Mouse (Mus musculus) myocyte (in vitro differentiated cells): ENCODE data around the gene Wdr38. TPM values are rescaled to one million over a fixed set of nuclear protein-coding genes. Genes with fewer than 3 reads are reported as not detected.

Experiments
- H3K27me3 ChIP-seq: one replicate; pipeline ENCODE4 v1.6.1; 2011; ENCODE audit not compliant: control insufficient read depth, insufficient read depth, insufficient read length
- H3K36me3 ChIP-seq: one replicate; pipeline ENCODE4 v1.6.1; 2011; ENCODE audit not compliant: control insufficient read depth, insufficient read depth
- H3K4me2 ChIP-seq: one replicate; pipeline ENCODE4 v1.6.1; 2011; ENCODE audit warnings: low read depth, control low read depth
- H3K4me3 ChIP-seq: one replicate; pipeline ENCODE4 v1.5.1; 2011; ENCODE audit warnings: mild to moderate bottlenecking, control low read depth, moderate library complexity
- H3K79me2 ChIP-seq: one replicate; pipeline ENCODE4 v1.6.1; 2011; ENCODE audit not compliant: control insufficient read depth, insufficient read depth
- H3ac ChIP-seq: one replicate; pipeline ENCODE4 v1.6.1; 2011; ENCODE audit not compliant: control insufficient read depth, insufficient read length
- CEBPB ChIP-seq: IDR thresholded peaks from 2 replicates; pipeline ENCODE4 v1.6.1; 2011; ENCODE audit warnings: mild to moderate bottlenecking, moderate library complexity; ENCODE audit not compliant: poor library complexity, insufficient read depth, severe bottlenecking
- E2F4 ChIP-seq: IDR thresholded peaks from one replicate; pipeline ENCODE4 v1.6.1; 2011; ENCODE audit warnings: mild to moderate bottlenecking, control low read depth, moderate library complexity; ENCODE audit not compliant: insufficient read depth
- MAX ChIP-seq: IDR thresholded peaks from one replicate; pipeline ENCODE4 v1.6.1; 2011; ENCODE audit warnings: low read depth, mild to moderate bottlenecking, control low read depth
- MYOD1 ChIP-seq, 3 experiments: IDR thresholded peaks; one replicate each; pipeline ENCODE4 v1.6.1; 2011; ENCODE audit warnings: control low read depth in 2 of 3, low read depth in 2 of 3, mild to moderate bottlenecking in 2 of 3, moderate library complexity in 1 of 3; ENCODE audit not compliant: insufficient read length in 2 of 3, control insufficient read depth in 1 of 3
- MYOG ChIP-seq, 3 experiments: IDR thresholded peaks; one replicate each; pipeline ENCODE4 v1.6.1; 2011; ENCODE audit warnings: control low read depth in 2 of 3, low read depth in 2 of 3, mild to moderate bottlenecking in 2 of 3; ENCODE audit not compliant: insufficient read length in 2 of 3, control insufficient read depth in 1 of 3, insufficient read depth in 1 of 3
- POLR2A ChIP-seq: IDR thresholded peaks from one replicate; pipeline ENCODE4 v1.6.1; 2011; ENCODE audit warnings: low read depth, mild to moderate bottlenecking, control low read depth, moderate library complexity; ENCODE audit not compliant: insufficient read length
- POLR2AphosphoS2 ChIP-seq: IDR thresholded peaks from one replicate; pipeline ENCODE4 v1.6.1; 2011; ENCODE audit warnings: low read depth, control low read depth; ENCODE audit not compliant: insufficient read length
- REST ChIP-seq: IDR thresholded peaks from one replicate; pipeline ENCODE4 v1.6.1; 2011; ENCODE audit warnings: mild to moderate bottlenecking, control low read depth, moderate library complexity; ENCODE audit not compliant: insufficient read depth, insufficient read length
- SRF ChIP-seq: IDR thresholded peaks from one replicate; pipeline ENCODE4 v1.6.1; 2011; ENCODE audit warnings: low read depth; ENCODE audit not compliant: control insufficient read depth, insufficient read length
- TCF12 ChIP-seq: IDR thresholded peaks from one replicate; pipeline ENCODE4 v1.6.1; 2011; ENCODE audit warnings: mild to moderate bottlenecking, control low read depth; ENCODE audit not compliant: poor library complexity, insufficient read depth, severe bottlenecking
- TCF3 ChIP-seq: IDR thresholded peaks from one replicate; pipeline ENCODE4 v1.6.1; 2011; ENCODE audit warnings: low read depth, control low read depth; ENCODE audit not compliant: insufficient read length
- USF1 ChIP-seq: IDR thresholded peaks from one replicate; pipeline ENCODE4 v1.6.1; 2011; ENCODE audit warnings: low read depth, mild to moderate bottlenecking, control low read depth, moderate library complexity
- polyA plus RNA-seq: library from polyadenylated mRNA; unstranded; fragments of >200 nt; fragmentation: generic; extraction: Trizol; gene quantifications from one replicate; pipeline ENCODE4 v1.2.1, GENCODE M21; 2012; ENCODE audit warnings: missing spikeins

Gene Wdr38
- polyA plus RNA-seq, 1 experiment = 0.66 TPM

DNA sequence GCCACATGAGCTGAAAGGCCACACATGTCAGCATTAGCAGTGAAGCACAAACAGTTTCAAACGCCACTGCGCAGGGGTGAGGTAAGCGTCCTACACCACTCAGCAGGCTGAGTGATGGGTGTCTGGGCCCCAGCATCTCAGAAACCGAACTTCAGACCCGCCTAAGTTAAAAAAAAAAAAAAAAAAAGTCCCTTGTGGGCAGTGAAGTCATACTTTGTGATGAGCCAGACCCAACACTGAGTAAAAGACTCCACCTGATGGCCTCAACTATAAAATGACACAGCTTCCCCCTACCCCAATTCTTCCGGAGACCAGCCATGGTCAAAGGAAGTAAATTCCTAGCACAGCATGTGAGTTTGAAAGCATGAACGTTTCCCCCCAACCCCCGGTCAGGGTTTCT is 5.8 kb downstream of the Wdr38 start:
- H3K79me2 ChIP-seq = peaks cover 53% of the 10 kb centered on the region
- peaks cover 37% of the 10 kb centered on the region for H3K36me3 ChIP-seq
- peak overlapping the region; percentile 89 for H3K4me2 ChIP-seq
- TF ChIP-seq E2F4 = no peak
- TF ChIP-seq POLR2A = peak; percentile 13
- no peak for TF ChIP-seq MYOD1 (IDR thresholded peaks at IDR 0.05; ENCODE audit: control insufficient read depth in 1 of 3, insufficient read length in 2 of 3, low read depth in 2 of 3)
- no peak for TF ChIP-seq TCF12
- TF ChIP-seq CEBPB = no peak
- peak; percentile 38 for TF ChIP-seq POLR2AphosphoS2
- no peak for TF ChIP-seq MAX
- no peak for TF ChIP-seq USF1
- TF ChIP-seq MYOG (IDR thresholded peaks at IDR 0.05; ENCODE audit: control insufficient read depth in 1 of 3, insufficient read depth in 1 of 3, insufficient read length in 2 of 3, low read depth in 2 of 3) = no peak
- peak overlapping the region; percentile 85 for H3K4me3 ChIP-seq
- no peaks in the 10 kb centered on the region for H3K27me3 ChIP-seq
- H3ac ChIP-seq = peak overlapping the region; percentile 75

DNA sequence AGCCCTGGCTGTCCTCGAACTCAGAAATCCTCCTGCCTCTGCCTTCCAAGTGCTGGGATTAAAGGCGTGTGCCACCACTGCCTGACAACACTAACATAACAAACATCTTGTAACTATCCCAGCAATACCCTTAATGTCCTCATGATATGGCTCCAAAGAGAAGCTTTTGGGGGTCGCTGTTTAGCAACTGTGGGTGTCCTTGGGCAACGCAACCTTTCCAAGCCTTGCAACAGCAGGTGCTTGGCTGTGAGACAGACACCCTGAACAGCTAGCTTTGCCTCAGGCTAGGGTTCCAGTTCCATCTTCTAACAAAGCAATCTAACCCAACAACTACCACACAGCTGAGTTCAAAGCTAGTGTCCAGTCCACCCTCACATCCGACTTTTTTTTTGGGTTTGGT is 6.2 kb downstream of the Wdr38 start:
- Histone ChIP-seq H3K79me2 (peaks cover 57% of the 10 kb centered on the region), H3K27me3 (no peaks in the 10 kb centered on the region), H3ac (peak overlapping the region; percentile 75), H3K4me3 (peak overlapping the region; percentile 85), H3K4me2 (peak overlapping the region; percentile 89), H3K36me3 (peaks cover 37% of the 10 kb centered on the region)
- no peak for TF ChIP-seq MAX
- TF ChIP-seq MYOD1 (IDR thresholded peaks at IDR 0.05; ENCODE audit: control insufficient read depth in 1 of 3, insufficient read length in 2 of 3, low read depth in 2 of 3) = peak in 2 of 3 experiments; percentile 36 to 56
- peak; percentile 33 for TF ChIP-seq POLR2A
- TF ChIP-seq TCF12 = no peak
- no peak for TF ChIP-seq E2F4
- no peak for TF ChIP-seq SRF

DNA sequence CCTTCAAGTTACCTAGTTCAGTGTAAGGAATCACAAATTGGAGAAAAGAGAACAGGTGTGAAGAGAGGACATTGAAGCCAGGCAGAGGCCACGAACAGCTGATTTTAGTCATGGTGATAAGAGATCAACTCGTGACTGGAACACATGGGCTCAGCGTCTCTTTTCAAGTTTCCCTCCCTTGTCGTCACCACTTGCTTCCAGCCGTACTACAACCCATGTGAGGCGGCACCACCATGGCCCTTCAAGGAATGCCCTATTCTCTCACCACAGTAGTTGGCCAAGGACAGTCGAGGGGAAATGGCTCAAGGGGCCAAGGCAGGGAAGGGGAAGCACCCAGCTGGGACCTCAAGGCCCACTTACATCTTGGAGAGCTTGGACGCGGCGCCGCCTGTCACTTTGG is 7.1 kb downstream of the Wdr38 start:
- H3K4me2 ChIP-seq = peak overlapping the region; percentile 89
- peaks cover 37% of the 10 kb centered on the region for H3K36me3 ChIP-seq
- H3K4me3 ChIP-seq = peak overlapping the region; percentile 85
- peak overlapping the region; percentile 75 for H3ac ChIP-seq
- no peaks in the 10 kb centered on the region for H3K27me3 ChIP-seq
- H3K79me2 ChIP-seq = peaks cover 65% of the 10 kb centered on the region
- TF ChIP-seq E2F4 (peak; percentile 72), MYOG (IDR thresholded peaks at IDR 0.05; ENCODE audit: control insufficient read depth in 1 of 3, insufficient read depth in 1 of 3, insufficient read length in 2 of 3, low read depth in 2 of 3) (peak; percentile 20 to 75 (median 33)), POLR2AphosphoS2 (peak; percentile 32), USF1 (no peak), MYOD1 (IDR thresholded peaks at IDR 0.05; ENCODE audit: control insufficient read depth in 1 of 3, insufficient read length in 2 of 3, low read depth in 2 of 3) (peak in 2 of 3 experiments; percentile 70 to 71), TCF12 (no peak), REST (no peak), POLR2A (no peak), CEBPB (no peak)

GRCm38 (mm10) chr2:39004880-39005435 is 7.7 kb downstream of the Wdr38 start, which contains the start of gene Arpc5l:
TSS of gene Arpc5l (plus strand) at chr2:39005348.
- H3K4me2 ChIP-seq = peak within 1 kb of the TSS; percentile 89
- H3K79me2 ChIP-seq = peaks cover 71% of the 10 kb centered on the region
- peaks cover 36% of the 10 kb centered on the region for H3K36me3 ChIP-seq
- peak within 1 kb of the TSS; percentile 75 for H3ac ChIP-seq
- peak within 1 kb of the TSS; percentile 85 for H3K4me3 ChIP-seq
- no peaks in the 10 kb centered on the region for H3K27me3 ChIP-seq
- TF ChIP-seq POLR2AphosphoS2 (peak; percentile 87), TCF3 (no peak), POLR2A (peak; percentile 91), USF1 (no peak), REST (no peak), E2F4 (no peak), MYOD1 (IDR thresholded peaks at IDR 0.05; ENCODE audit: control insufficient read depth in 1 of 3, insufficient read length in 2 of 3, low read depth in 2 of 3) (no peak), MAX (peak; percentile 2), CEBPB (no peak), TCF12 (no peak), MYOG (IDR thresholded peaks at IDR 0.05; ENCODE audit: control insufficient read depth in 1 of 3, insufficient read depth in 1 of 3, insufficient read length in 2 of 3, low read depth in 2 of 3) (peak in 1 of 3 experiments; percentile 10), SRF (no peak)

DNA sequence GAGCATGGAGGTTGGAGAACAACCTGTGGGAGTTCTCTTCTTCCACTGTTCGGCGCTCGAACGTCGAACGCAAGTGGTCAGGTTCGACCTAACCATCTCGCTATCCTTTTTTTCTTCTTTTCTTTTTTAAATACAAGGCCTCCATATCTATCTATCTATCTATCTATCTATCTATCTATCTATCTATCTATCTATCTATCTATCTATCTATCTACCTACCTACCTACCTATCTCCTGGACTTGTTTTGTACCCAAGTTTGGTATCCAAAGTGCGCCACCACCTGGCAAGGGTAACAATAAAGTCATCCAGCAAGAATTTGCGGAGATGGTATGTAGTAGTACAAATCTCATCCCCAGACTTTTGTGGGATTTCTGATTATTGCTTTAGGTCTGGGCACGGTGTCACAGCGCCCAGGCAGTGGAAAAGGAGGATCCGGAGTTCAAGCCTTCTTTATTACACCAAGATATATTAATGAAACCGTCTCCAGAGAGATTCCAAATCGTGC is 8.4 kb downstream of the Wdr38 start, which contains the start of gene Rpl35:
Gene Rpl35 (minus strand): TSS at position 51 of the 506 bp plus-strand sequence.
- Histone ChIP-seq H3K36me3 (peaks cover 29% of the 10 kb centered on the region), H3K79me2 (peaks cover 78% of the 10 kb centered on the region), H3K4me2 (peak within 1 kb of the TSS; percentile 89), H3K27me3 (no peaks in the 10 kb centered on the region), H3ac (peak within 1 kb of the TSS; percentile 75), H3K4me3 (peak within 1 kb of the TSS; percentile 85)
- no peak for TF ChIP-seq POLR2AphosphoS2
- TF ChIP-seq USF1 = no peak
- TF ChIP-seq MYOG (IDR thresholded peaks at IDR 0.05; ENCODE audit: control insufficient read depth in 1 of 3, insufficient read depth in 1 of 3, insufficient read length in 2 of 3, low read depth in 2 of 3) = no peak
- TF ChIP-seq E2F4 = no peak
- no peak for TF ChIP-seq MYOD1 (IDR thresholded peaks at IDR 0.05; ENCODE audit: control insufficient read depth in 1 of 3, insufficient read length in 2 of 3, low read depth in 2 of 3)
- no peak for TF ChIP-seq CEBPB
